Mouse (Mus musculus) MEL (cell line): ENCODE data around the gene Acin1. TPM values are rescaled to one million over a fixed set of nuclear protein-coding genes. Genes with fewer than 3 reads are reported as not detected.

Experiments
- DNase-seq: peaks from one replicate; pipeline ENCODE4 v3.0.0; 2011; ENCODE audit warnings: low read depth, low spot score
- H3K27ac ChIP-seq: 2 replicates; pipeline ENCODE4 v1.5.1; 2012; ENCODE audit warnings: low read depth, mild to moderate bottlenecking, control low read depth, low read length, moderate library complexity; ENCODE audit not compliant: control insufficient read depth
- H3K27me3 ChIP-seq, 2 experiments: fragments of 150-350 bp in 1 of 2; sonication (generic) in 1 of 2; 2 replicates each; pipeline ENCODE4 v1.6.1; 2012; ENCODE audit warnings: low read length in 2 of 2, mild to moderate bottlenecking in 2 of 2, improper control_type of control experiment in 1 of 2, moderate library complexity in 1 of 2; ENCODE audit not compliant: insufficient read depth in 2 of 2, control insufficient read depth in 1 of 2
- H3K36me3 ChIP-seq, 2 experiments: 2 replicates each; pipeline ENCODE4 v1.6.1; 2012 to 2014; ENCODE audit warnings: low read length in 2 of 2, improper control_type of control experiment in 1 of 2, inconsistent platforms in 1 of 2, mild to moderate bottlenecking in 1 of 2; ENCODE audit not compliant: insufficient read depth in 2 of 2, control insufficient read depth in 1 of 2
- H3K4me1 ChIP-seq, 2 experiments: fragments of 150-350 bp in 1 of 2; sonication (generic) in 1 of 2; 2 replicates each; pipeline ENCODE4 v1.6.1; 2012; ENCODE audit warnings: low read length in 2 of 2, improper control_type of control experiment in 1 of 2, mild to moderate bottlenecking in 1 of 2; ENCODE audit not compliant: insufficient read depth in 2 of 2, control insufficient read depth in 1 of 2
- H3K4me3 ChIP-seq, 2 experiments: fragments of 150-350 bp in 1 of 2; sonication (generic) in 1 of 2; 2 replicates each; pipeline ENCODE4 v1.5.1; 2012; ENCODE audit warnings: low read depth in 2 of 2, low read length in 2 of 2, mild to moderate bottlenecking in 2 of 2, moderate library complexity in 2 of 2, control low read depth in 1 of 2, improper control_type of control experiment in 1 of 2; ENCODE audit not compliant: control insufficient read depth in 1 of 2, insufficient read depth in 1 of 2
- H3K79me2 ChIP-seq: 2 replicates; pipeline ENCODE4 v1.6.1; 2012; ENCODE audit warnings: mild to moderate bottlenecking, low read length, moderate library complexity; ENCODE audit not compliant: control insufficient read depth, poor library complexity, insufficient read depth
- H3K9ac ChIP-seq: 2 replicates; pipeline ENCODE4 v1.6.1; 2012; ENCODE audit warnings: low read depth, mild to moderate bottlenecking, control low read depth, low read length, moderate library complexity; ENCODE audit not compliant: control insufficient read depth, poor library complexity, severe bottlenecking
- H3K9me3 ChIP-seq: fragments of 150-350 bp; sonication (generic); replicated peaks from 2 replicates; pipeline ENCODE4 v1.6.1; 2012; ENCODE audit warnings: mild to moderate bottlenecking, low read length, improper control_type of control experiment, moderate library complexity; ENCODE audit not compliant: insufficient read depth
- CHD2 ChIP-seq: IDR thresholded peaks from 2 replicates; pipeline ENCODE4 v1.6.1; 2011; ENCODE audit warnings: low read length, improper control_type of control experiment
- CTCF ChIP-seq, 3 experiments: IDR thresholded peaks in 2 of 3; conservative IDR thresholded peaks in 1 of 3; 2 replicates each; pipeline ENCODE4 v1.5.1; 2011 to 2012; ENCODE audit warnings: low read length in 3 of 3, low read depth in 2 of 3, mild to moderate bottlenecking in 2 of 3, improper control_type of control experiment in 1 of 3, inconsistent platforms in 1 of 3, mixed read lengths in 1 of 3, moderate library complexity in 1 of 3; ENCODE audit not compliant: control insufficient read depth in 1 of 3, insufficient read depth in 1 of 3, poor library complexity in 1 of 3, severe bottlenecking in 1 of 3
- E2F4 ChIP-seq: IDR thresholded peaks from 2 replicates; pipeline ENCODE4 v1.6.1; 2011; ENCODE audit warnings: low read depth, low read length, improper control_type of control experiment, borderline replicate concordance
- ELF1 ChIP-seq: IDR thresholded peaks from 2 replicates; pipeline ENCODE4 v1.6.1; 2014; ENCODE audit warnings: low read depth, mild to moderate bottlenecking, inconsistent platforms, low read length, improper control_type of control experiment, moderate library complexity
- EP300 ChIP-seq, 2 experiments: IDR thresholded peaks; 2 replicates each; pipeline ENCODE4 v1.6.1; 2011; ENCODE audit warnings: improper control_type of control experiment in 2 of 2, low read length in 2 of 2, low read depth in 1 of 2, mild to moderate bottlenecking in 1 of 2
- ETS1 ChIP-seq: IDR thresholded peaks from 2 replicates; pipeline ENCODE4 v1.6.1; 2012; ENCODE audit warnings: low read depth, mild to moderate bottlenecking, inconsistent platforms, low read length, improper control_type of control experiment, moderate library complexity
- GABPA ChIP-seq: IDR thresholded peaks from 2 replicates; pipeline ENCODE4 v1.6.1; 2012; ENCODE audit warnings: low read depth, mild to moderate bottlenecking, inconsistent platforms, low read length, improper control_type of control experiment, moderate library complexity
- GATA1 ChIP-seq: IDR thresholded peaks from 2 replicates; pipeline ENCODE4 v1.6.1; 2011; ENCODE audit warnings: low read depth, low read length, improper control_type of control experiment
- HCFC1 ChIP-seq: IDR thresholded peaks from 2 replicates; pipeline ENCODE4 v1.6.1; 2012; ENCODE audit warnings: low read depth, mild to moderate bottlenecking, inconsistent platforms, low read length, improper control_type of control experiment, moderate library complexity
- MAX ChIP-seq: IDR thresholded peaks from 2 replicates; pipeline ENCODE4 v1.6.1; 2011; ENCODE audit warnings: low read length, improper control_type of control experiment
- MEF2A ChIP-seq: IDR thresholded peaks from 2 replicates; pipeline ENCODE4 v1.6.1; 2014; ENCODE audit warnings: low read depth, mild to moderate bottlenecking, inconsistent platforms, low read length, improper control_type of control experiment; ENCODE audit not compliant: poor library complexity, insufficient replicate concordance, severe bottlenecking; ENCODE audit errors: extremely low read depth
- MXI1 ChIP-seq: IDR thresholded peaks from 2 replicates; pipeline ENCODE4 v1.6.1; 2011; ENCODE audit warnings: mild to moderate bottlenecking, low read depth, low read length, improper control_type of control experiment
- MYB ChIP-seq: IDR thresholded peaks from 2 replicates; pipeline ENCODE4 v1.6.1; 2011; ENCODE audit warnings: mild to moderate bottlenecking, low read depth, low read length, improper control_type of control experiment
- MYC ChIP-seq: IDR thresholded peaks from 2 replicates; pipeline ENCODE4 v1.6.1; 2011; ENCODE audit warnings: low read depth, mild to moderate bottlenecking, low read length, improper control_type of control experiment, moderate library complexity
- NRF1 ChIP-seq: IDR thresholded peaks from 2 replicates; pipeline ENCODE4 v1.6.1; 2014; ENCODE audit warnings: low read depth, mild to moderate bottlenecking, inconsistent platforms, low read length, improper control_type of control experiment, moderate library complexity; ENCODE audit not compliant: poor library complexity, insufficient read depth, severe bottlenecking
- POLR2A ChIP-seq, 2 experiments: IDR thresholded peaks; 2 replicates each; pipeline ENCODE4 v1.6.1; 2011 to 2012; ENCODE audit warnings: low read length in 2 of 2, mild to moderate bottlenecking in 2 of 2, control low read depth in 1 of 2, improper control_type of control experiment in 1 of 2, low read depth in 1 of 2, moderate library complexity in 1 of 2; ENCODE audit not compliant: control insufficient read depth in 1 of 2, insufficient read depth in 1 of 2, poor library complexity in 1 of 2
- POLR2AphosphoS5 ChIP-seq: IDR thresholded peaks from 2 replicates; pipeline ENCODE4 v1.6.1; 2012; ENCODE audit warnings: low read depth, borderline replicate concordance, mild to moderate bottlenecking, inconsistent platforms, low read length, moderate library complexity, mixed read lengths
- RCOR1 ChIP-seq: IDR thresholded peaks from 2 replicates; pipeline ENCODE4 v1.6.1; 2012; ENCODE audit warnings: low read depth, mild to moderate bottlenecking, inconsistent platforms, low read length, improper control_type of control experiment
- SIN3A ChIP-seq: IDR thresholded peaks from 2 replicates; pipeline ENCODE4 v1.6.1; 2012; ENCODE audit warnings: low read length, improper control_type of control experiment, inconsistent platforms
- TBP ChIP-seq: IDR thresholded peaks from 2 replicates; pipeline ENCODE4 v1.8.0; 2011; ENCODE audit warnings: low read depth, low read length, improper control_type of control experiment
- TCF12 ChIP-seq: IDR thresholded peaks from 2 replicates; pipeline ENCODE4 v1.6.1; 2014; ENCODE audit warnings: low read depth, mild to moderate bottlenecking, inconsistent platforms, low read length, improper control_type of control experiment, moderate library complexity
- UBTF ChIP-seq: IDR thresholded peaks from 2 replicates; pipeline ENCODE4 v1.6.1; 2012; ENCODE audit warnings: low read depth, mild to moderate bottlenecking, inconsistent platforms, low read length, improper control_type of control experiment, moderate library complexity, borderline replicate concordance; ENCODE audit not compliant: insufficient read depth
- USF1 ChIP-seq: IDR thresholded peaks from 2 replicates; pipeline ENCODE4 v1.6.1; 2014; ENCODE audit warnings: low read depth, mild to moderate bottlenecking, inconsistent platforms, low read length, improper control_type of control experiment, moderate library complexity
- ZC3H11A ChIP-seq: IDR thresholded peaks from 2 replicates; pipeline ENCODE4 v1.6.1; 2012; ENCODE audit warnings: low read depth, mild to moderate bottlenecking, inconsistent platforms, low read length, improper control_type of control experiment
- polyA plus RNA-seq, 2 experiments: library from polyadenylated mRNA; stranded (reverse) in 1 of 2; unstranded in 1 of 2; fragments of >175 nt in 1 of 2; fragments of >200 nt in 1 of 2; gene quantifications; 2 replicates each; pipeline versions ENCODE4 v1.2.1 to v1.2.4; 2012; ENCODE audit warnings: low replicate concordance in 2 of 2, low read depth in 1 of 2; ENCODE audit not compliant: insufficient read length in 2 of 2, insufficient read depth in 1 of 2, missing spikeins in 1 of 2
- total RNA-seq: library from RNA; depleted of rRNA; stranded (reverse); fragments of 300-350 nt; gene quantifications from 2 replicates; pipeline ENCODE4 v1.2.3, GENCODE M21; 2012

Gene Acin1
- total and polyA plus RNA-seq, 3 experiments: 103 to 248 (median 115) TPM

GRCm38 (mm10) chr14:54678657-54679304 is 8.0 kb downstream of the Acin1 start:
- Histone ChIP-seq H3K9ac (no peak overlapping the region), H3K36me3 (peaks cover 12 to 20% of the 10 kb centered on the region in 2 experiments), H3K79me2 (peaks cover 13% of the 10 kb centered on the region), H3K27ac (no peak overlapping the region), H3K4me3 (no peak overlapping the region), H3K4me1 (no peaks in the 10 kb centered on the region; a peak in 1 of 4 replicates), H3K9me3 (no peaks in the 10 kb centered on the region), H3K27me3 (no peaks in the 10 kb centered on the region)
- TF ChIP-seq NRF1 (no peak), ZC3H11A (no peak), UBTF (no peak), TCF12 (no peak), TBP (no peak), POLR2A (IDR thresholded peaks at IDR 0.05; ENCODE audit: control insufficient read depth in 1 of 2, insufficient read depth in 1 of 2, low read depth in 1 of 2, low read length in 2 of 2, poor library complexity in 1 of 2) (no peak), CHD2 (no peak), ETS1 (no peak), CTCF (IDR thresholded peaks at IDR 0.05 in 2 of 3, conservative IDR thresholded peaks at IDR 0.05 in 1 of 3; ENCODE audit: control insufficient read depth in 1 of 3, insufficient read depth in 1 of 3, low read depth in 2 of 3, low read length in 3 of 3, poor library complexity in 1 of 3, severe bottlenecking in 1 of 3) (no peak), GATA1 (no peak), RCOR1 (no peak), ELF1 (no peak), HCFC1 (no peak), USF1 (no peak), SIN3A (no peak)
- no peak for DNase-seq

GRCm38 (mm10) chr14:54676290-54676689 is 10.4 kb downstream of the Acin1 start:
- H3K79me2 ChIP-seq: 0 out of 2 replicates have a peak, but pooled peaks cover 1% of the 10 kb centered on the region
- H3K27ac ChIP-seq: no peak overlapping the region
- H3K36me3 ChIP-seq: peaks cover 0 to 23% of the 10 kb centered on the region in 2 experiments; a peak in 2 of 4 replicates

More at GRCm38 (mm10) chr14:54676290-54676689, 10.4 kb downstream of the Acin1 start:
- TF ChIP-seq GABPA (no peak), TCF12 (no peak), NRF1 (no peak), POLR2A (IDR thresholded peaks at IDR 0.05; ENCODE audit: control insufficient read depth in 1 of 2, insufficient read depth in 1 of 2, low read depth in 1 of 2, low read length in 2 of 2, poor library complexity in 1 of 2) (no peak), GATA1 (no peak), MEF2A (no peak), MAX (no peak), MYC (no peak), MXI1 (no peak), MYB (no peak), USF1 (no peak), RCOR1 (no peak), E2F4 (no peak), HCFC1 (no peak), EP300 (IDR thresholded peaks at IDR 0.05; ENCODE audit: low read depth in 1 of 2, low read length in 2 of 2) (no peak), POLR2AphosphoS5 (no peak), CHD2 (no peak), CTCF (IDR thresholded peaks at IDR 0.05 in 2 of 3, conservative IDR thresholded peaks at IDR 0.05 in 1 of 3; ENCODE audit: control insufficient read depth in 1 of 3, insufficient read depth in 1 of 3, low read depth in 2 of 3, low read length in 3 of 3, poor library complexity in 1 of 3, severe bottlenecking in 1 of 3) (no peak)
- H3K4me3 ChIP-seq: no peak overlapping the region
- no peaks in the 10 kb centered on the region for H3K27me3 ChIP-seq
- H3K9ac ChIP-seq: no peak overlapping the region
- H3K4me1 ChIP-seq: no peaks in the 10 kb centered on the region
- no peak for DNase-seq
- H3K9me3 ChIP-seq: no peaks in the 10 kb centered on the region
